Mouse (Mus musculus) midbrain, embryonic 13.5 days (tissue): ENCODE data around the gene Nelfb. TPM values are rescaled to one million over a fixed set of nuclear protein-coding genes. Genes with fewer than 3 reads are reported as not detected.

ENCODE experiments used
- ATAC-seq: fragments of 200-750 bp; cut with Nextera tagmentation; 2 replicates; pipeline ENCODE4 v1.8.0; 2017; ENCODE audit warnings: mild to moderate bottlenecking, moderate TSS enrichment, moderate library complexity
- H3K27ac ChIP-seq: fragments of 300-500 bp; sonication (generic); 2 replicates; pipeline ENCODE4 v1.5.1; 2015; ENCODE audit warnings: inconsistent platforms, mild to moderate bottlenecking, moderate library complexity
- H3K27me3 ChIP-seq: fragments of 300-500 bp; sonication (generic); 2 replicates; pipeline ENCODE4 v1.6.1; 2015; ENCODE audit warnings: mild to moderate bottlenecking, inconsistent platforms
- H3K36me3 ChIP-seq: fragments of 300-500 bp; sonication (generic); 2 replicates; pipeline ENCODE4 v1.6.1; 2015; ENCODE audit warnings: mild to moderate bottlenecking, inconsistent platforms
- H3K4me1 ChIP-seq: fragments of 300-500 bp; sonication (generic); replicated peaks from 2 replicates; pipeline ENCODE4 v1.6.1; 2015; ENCODE audit warnings: inconsistent platforms
- H3K4me2 ChIP-seq: fragments of 300-500 bp; sonication (generic); replicated peaks from 2 replicates; pipeline ENCODE4 v1.6.1; 2015; ENCODE audit warnings: moderate library complexity, mild to moderate bottlenecking, inconsistent platforms
- H3K4me3 ChIP-seq: fragments of 300-500 bp; sonication (generic); replicated peaks from 2 replicates; pipeline ENCODE4 v1.5.1; 2015; ENCODE audit warnings: mild to moderate bottlenecking, inconsistent platforms
- H3K9ac ChIP-seq: fragments of 300-500 bp; sonication (generic); replicated peaks from 2 replicates; pipeline ENCODE4 v1.6.1; 2015; ENCODE audit warnings: mild to moderate bottlenecking, inconsistent platforms
- H3K9me3 ChIP-seq: fragments of 300-500 bp; sonication (generic); 2 replicates; pipeline ENCODE4 v1.6.1; 2016; ENCODE audit warnings: mild to moderate bottlenecking, inconsistent platforms
- WGBS: fragments of 180-500 bp; shearing (Covaris S2); methylation state at CpG from one replicate; pipeline ENCODE4 v1.1.7; 2015; 5-methylcytosine and 5-hydroxymethylcytosine counted together
- polyA plus RNA-seq: library from polyadenylated mRNA; unstranded; fragments of >200 nt; fragmentation: Nextera tagmentation; extraction: Ambion mirVana; gene quantifications from 2 replicates; pipeline ENCODE4 v1.2.1, GENCODE M21; 2015

Nelfb gene
- polyA plus RNA-seq, 1 experiment from 2014 or later = 117 TPM

- H3K36me3 ChIP-seq = no peaks in the 10 kb centered on the region
- no peak overlapping the region for H3K4me3 ChIP-seq
- H3K9ac ChIP-seq = no peak overlapping the region
- H3K4me2 ChIP-seq = 0 out of 2 replicates have a peak overlapping the region, but pooled peaks have one; percentile 33
- no peaks in the 10 kb centered on the region for H3K9me3 ChIP-seq
- no peak overlapping the region for H3K27ac ChIP-seq
- 74% methylated on average over 6 of the region's 6 CpGs for WGBS
- H3K27me3 ChIP-seq = peaks cover 6% of the 10 kb centered on the region; the same call in 1 of the 2 replicates
- peaks cover 12% of the 10 kb centered on the region for H3K4me1 ChIP-seq
- no peak for ATAC-seq
These were observed 17.8 kb upstream of the Nelfb start for GRCm38 (mm10) chr2:25228995-25229530.

DNA sequence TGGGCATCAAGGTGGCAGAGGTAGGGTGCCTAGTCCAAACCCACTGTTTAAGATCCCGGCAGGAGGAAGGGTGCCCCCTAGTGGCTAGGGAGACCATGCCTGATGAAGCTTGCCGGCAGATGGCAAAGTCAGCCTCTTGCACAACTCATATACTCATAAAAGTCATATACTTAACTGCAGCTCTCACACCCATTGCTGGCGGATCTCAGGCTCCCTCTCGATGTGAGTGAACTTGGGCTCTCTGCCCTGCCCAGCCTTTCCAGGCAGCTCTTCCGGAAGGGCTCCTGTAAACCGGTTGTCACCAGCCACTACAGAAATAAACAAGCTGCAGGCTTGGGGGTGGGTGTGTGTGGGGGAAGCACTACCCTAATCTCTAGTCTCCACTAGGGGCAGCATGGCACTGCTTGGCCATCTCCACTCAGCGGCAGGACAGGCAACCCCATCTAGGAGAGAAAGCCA lies 17.2 kb upstream of the Nelfb start:
- no peak for ATAC-seq
- WGBS = under 1% methylated on average over 7 of the region's 7 CpGs

DNA sequence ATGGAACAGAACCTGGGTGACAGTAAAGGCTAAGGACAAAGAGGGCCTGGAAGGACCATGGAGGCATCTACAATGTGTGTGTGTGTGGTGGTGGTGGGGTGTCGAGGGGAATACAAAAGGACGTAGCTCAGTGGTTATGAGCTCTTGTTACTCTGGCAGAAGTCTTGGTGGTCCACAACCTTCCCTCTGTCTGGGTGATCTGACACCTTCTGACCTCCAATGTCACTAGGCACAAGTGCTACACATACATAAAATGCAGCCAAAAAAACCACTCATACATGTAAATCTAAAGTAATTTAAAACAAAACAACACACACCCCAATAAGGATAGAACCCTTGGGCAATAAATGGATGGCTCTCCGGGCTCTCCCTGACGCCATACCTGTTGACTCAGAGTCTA lies 16.1 kb upstream of the Nelfb start:
- Histone ChIP-seq H3K27me3 (no peaks in the 10 kb centered on the region), H3K27ac (no peak overlapping the region), H3K4me1 (peaks cover 23% of the 10 kb centered on the region), H3K36me3 (no peaks in the 10 kb centered on the region), H3K9ac (no peak overlapping the region), H3K9me3 (no peaks in the 10 kb centered on the region), H3K4me2 (no peak overlapping the region), H3K4me3 (no peak overlapping the region)
- whole genome bisulfite sequencing = 93% methylated on average over 4 of the region's 4 CpGs
- no peak for ATAC-seq

More for the DNA sequence above, 17.2 kb upstream of the Nelfb start:
- no peaks in the 10 kb centered on the region for H3K36me3 ChIP-seq
- 0 out of 2 replicates have a peak overlapping the region, but pooled peaks have one; percentile 2 for H3K4me3 ChIP-seq
- peak overlapping the region; percentile 33 for H3K4me2 ChIP-seq
- no peak overlapping the region for H3K9ac ChIP-seq
- H3K27ac ChIP-seq = peak overlapping the region; percentile 49
- peaks cover 5% of the 10 kb centered on the region; the same call in 1 of the 2 replicates for H3K27me3 ChIP-seq
- H3K9me3 ChIP-seq = no peaks in the 10 kb centered on the region
- peaks cover 16% of the 10 kb centered on the region for H3K4me1 ChIP-seq

DNA sequence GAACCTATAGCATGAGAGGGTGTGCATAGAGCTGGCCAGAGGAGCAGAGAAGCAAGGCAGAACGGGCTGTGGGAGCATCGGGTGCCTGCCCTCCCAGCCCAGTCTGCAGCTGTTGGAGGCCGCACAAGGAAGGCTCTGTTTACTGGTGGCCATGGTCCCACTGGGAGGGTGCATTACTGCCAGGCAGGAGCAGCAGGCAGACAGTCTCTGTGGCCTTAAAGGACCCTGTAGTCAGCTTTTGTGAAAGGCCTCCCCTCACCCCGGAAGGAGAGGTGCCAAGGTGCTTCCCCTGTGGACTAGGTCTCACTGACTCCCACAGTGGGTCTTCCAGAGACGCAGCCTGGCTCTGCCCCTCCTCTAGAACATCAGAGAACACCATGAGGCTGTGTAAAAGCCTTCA lies 15.6 kb upstream of the Nelfb start:
- WGBS = 78% methylated on average over 5 of the region's 5 CpGs

DNA sequence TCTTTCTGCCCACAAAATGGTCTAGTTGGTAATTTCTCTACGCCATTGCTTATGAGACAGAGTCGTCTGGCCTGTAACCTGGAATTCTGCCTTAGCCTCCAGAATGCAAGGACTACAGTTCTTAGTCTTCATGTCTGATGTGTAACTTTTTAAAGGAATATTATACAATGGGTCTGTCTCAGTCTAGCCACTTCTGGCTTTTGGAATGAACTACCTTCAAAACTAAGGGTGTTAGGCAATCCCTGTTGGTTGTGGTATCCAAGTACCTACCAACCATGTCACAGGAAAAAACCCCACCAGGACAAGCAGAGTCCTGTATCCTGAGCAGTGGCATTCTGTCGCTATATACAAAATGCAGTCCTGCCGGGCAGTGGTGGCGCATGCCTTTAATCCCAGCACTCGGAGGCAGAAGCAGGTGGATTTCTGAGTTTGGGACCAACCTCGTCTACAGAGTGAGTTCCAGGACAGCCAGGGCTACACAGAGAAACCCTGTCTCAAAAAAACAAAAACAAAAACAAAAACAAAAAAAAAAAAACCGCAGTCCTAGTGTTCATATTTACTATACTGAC lies 14.6 kb upstream of the Nelfb start:
- Histone ChIP-seq H3K9ac (peak overlapping the region; percentile 72; the same call in 1 of the 2 replicates), H3K4me2 (peak overlapping the region; percentile 55), H3K9me3 (no peaks in the 10 kb centered on the region), H3K4me3 (peak overlapping the region; percentile 48; the same call in 1 of the 2 replicates), H3K27ac (peak overlapping the region; percentile 96), H3K36me3 (peaks cover 13% of the 10 kb centered on the region), H3K27me3 (no peaks in the 10 kb centered on the region), H3K4me1 (peaks cover 26% of the 10 kb centered on the region)
- WGBS = 73% methylated on average over 8 of the region's 8 CpGs
- no peak for ATAC-seq

More for the DNA sequence above, 15.6 kb upstream of the Nelfb start:
- Histone ChIP-seq H3K27ac (no peak overlapping the region), H3K4me2 (no peak overlapping the region), H3K4me3 (no peak overlapping the region), H3K27me3 (no peaks in the 10 kb centered on the region), H3K9ac (no peak overlapping the region), H3K9me3 (no peaks in the 10 kb centered on the region), H3K36me3 (peaks cover 5% of the 10 kb centered on the region), H3K4me1 (peaks cover 23% of the 10 kb centered on the region)
- ATAC-seq = no peak

DNA sequence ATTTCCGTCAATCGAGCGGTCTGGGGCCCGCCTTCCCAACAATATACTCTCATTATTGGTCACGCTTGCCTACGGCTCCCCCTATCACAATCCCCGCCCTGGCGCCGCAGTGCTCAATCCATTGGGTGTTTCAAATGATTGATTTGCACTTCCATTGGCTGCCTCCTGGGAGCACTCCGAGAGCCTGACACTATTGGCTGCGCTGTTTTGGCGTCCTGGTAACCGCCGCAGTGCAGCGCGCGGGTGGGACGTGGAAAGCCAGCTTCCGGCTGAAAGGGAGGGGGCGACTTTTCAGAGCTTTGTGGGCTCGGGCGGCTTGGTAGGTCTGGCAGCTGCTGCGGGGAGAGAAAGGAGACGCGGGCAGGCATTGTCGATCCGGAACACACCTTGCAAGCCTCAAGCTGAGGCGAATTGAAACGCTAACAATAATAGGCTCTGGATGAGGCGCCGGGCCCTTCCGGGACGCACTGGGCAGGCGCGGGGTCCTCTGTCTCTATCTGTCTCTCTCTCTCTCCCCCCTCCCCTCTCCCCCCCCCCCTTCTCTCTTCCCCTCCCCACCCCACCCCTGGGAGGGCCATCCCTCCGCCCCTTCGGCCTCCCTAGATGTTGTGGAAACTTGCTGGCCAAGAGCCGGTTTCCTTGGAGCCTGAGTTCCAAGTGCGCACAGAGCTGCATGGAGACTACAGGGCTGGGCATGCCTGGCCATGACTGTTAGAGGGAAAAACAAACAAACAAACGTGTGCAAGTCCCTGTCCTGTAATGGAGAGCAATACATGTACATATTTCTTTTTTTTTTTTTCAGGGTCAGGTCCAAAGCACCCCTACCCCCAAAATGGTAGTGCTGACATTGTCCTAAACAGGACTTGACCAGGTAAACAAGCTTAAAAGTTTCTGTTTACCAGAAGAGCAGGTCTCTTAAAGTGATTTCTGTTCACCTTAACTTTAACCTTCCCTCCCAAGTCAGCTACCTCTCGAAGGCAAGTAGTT lies 13.8 kb upstream of the Nelfb start:
- Histone ChIP-seq H3K4me3 (peak overlapping the region; percentile 48), H3K9me3 (no peaks in the 10 kb centered on the region), H3K27me3 (no peaks in the 10 kb centered on the region), H3K36me3 (peaks cover 13% of the 10 kb centered on the region), H3K4me2 (peak overlapping the region; percentile 55), H3K9ac (peak overlapping the region; percentile 72), H3K27ac (peak overlapping the region; percentile 96), H3K4me1 (peaks cover 26% of the 10 kb centered on the region)
- ATAC-seq = peak; percentile 98
- WGBS = 2% methylated on average over 41 of the region's 41 CpGs

GRCm38 (mm10) chr2:25224492-25224765 lies 13.1 kb upstream of the Nelfb start, which contains the start of gene Tubb4b:
TSS of gene Tubb4b (minus strand) at chr2:25224702.
- Histone ChIP-seq H3K27ac (peak within 1 kb of the TSS; percentile 96), H3K4me2 (peak within 1 kb of the TSS; percentile 98), H3K4me1 (peaks cover 26% of the 10 kb centered on the region), H3K4me3 (peak within 1 kb of the TSS; percentile 89), H3K36me3 (peaks cover 13% of the 10 kb centered on the region), H3K9ac (peak within 1 kb of the TSS; percentile 94), H3K9me3 (no peaks in the 10 kb centered on the region), H3K27me3 (no peaks in the 10 kb centered on the region)
- no peak for ATAC-seq
- WGBS = under 1% methylated on average over 17 of the region's 17 CpGs

DNA sequence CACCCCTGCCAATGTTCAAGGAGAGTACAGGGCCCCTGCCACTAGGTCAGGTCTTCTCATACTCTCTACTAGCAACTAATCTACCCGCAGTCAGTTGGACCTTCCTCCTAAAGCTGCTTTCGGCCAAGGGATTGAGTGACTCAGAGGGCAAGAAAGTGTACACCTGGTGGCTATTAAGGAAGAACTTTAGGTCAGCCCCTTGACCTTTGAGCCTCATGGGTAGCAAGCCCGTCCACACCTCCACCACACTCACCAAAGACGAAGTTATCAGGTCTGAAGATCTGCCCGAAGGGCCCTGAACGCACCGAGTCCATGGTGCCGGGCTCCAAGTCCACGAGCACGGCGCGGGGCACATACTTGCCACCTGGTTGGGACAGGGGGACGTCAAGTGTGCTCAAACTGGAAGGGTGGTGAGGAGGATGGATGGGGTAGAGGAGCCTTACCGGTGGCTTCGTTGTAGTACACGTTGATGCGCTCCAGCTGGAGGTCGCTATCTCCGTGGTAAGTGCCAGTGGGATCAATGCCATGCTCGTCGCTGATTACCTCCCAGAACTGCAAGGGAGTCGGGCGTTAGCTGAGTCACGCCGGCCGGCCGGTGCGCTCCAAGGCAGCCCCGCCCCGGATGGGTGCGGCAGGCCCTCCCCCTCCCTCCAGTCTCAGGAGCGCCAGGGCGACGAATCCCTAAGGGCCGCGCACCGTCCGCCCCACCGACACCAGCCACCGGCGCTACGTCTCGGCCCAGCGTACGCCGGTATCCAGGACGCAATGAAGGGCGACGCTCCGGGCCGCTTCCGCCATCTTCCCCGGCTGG lies 12.6 kb upstream of the Nelfb start:
- Histone ChIP-seq H3K4me2 (peak overlapping the region; percentile 98), H3K9ac (peak overlapping the region; percentile 94), H3K4me1 (peaks cover 24% of the 10 kb centered on the region), H3K36me3 (peaks cover 13% of the 10 kb centered on the region), H3K9me3 (no peaks in the 10 kb centered on the region), H3K27ac (peak overlapping the region; percentile 90), H3K4me3 (peak overlapping the region; percentile 89), H3K27me3 (no peaks in the 10 kb centered on the region)
- WGBS = 3% methylated on average over 47 of the region's 53 CpGs
- no peak; the same call in 1 of the 2 replicates for ATAC-seq

- 72% methylated on average over 5 of the region's 5 CpGs for WGBS
- H3K9ac ChIP-seq = no peak overlapping the region
- no peak for ATAC-seq
- peaks cover 19% of the 10 kb centered on the region for H3K4me1 ChIP-seq
- H3K27ac ChIP-seq = no peak overlapping the region
- no peak overlapping the region for H3K4me2 ChIP-seq
- H3K27me3 ChIP-seq = no peaks in the 10 kb centered on the region
- H3K36me3 ChIP-seq = peaks cover 13% of the 10 kb centered on the region
- H3K4me3 ChIP-seq = no peak overlapping the region
- H3K9me3 ChIP-seq = no peaks in the 10 kb centered on the region
These were observed 10.1 kb upstream of the Nelfb start for GRCm38 (mm10) chr2:25221331-25221772.

DNA sequence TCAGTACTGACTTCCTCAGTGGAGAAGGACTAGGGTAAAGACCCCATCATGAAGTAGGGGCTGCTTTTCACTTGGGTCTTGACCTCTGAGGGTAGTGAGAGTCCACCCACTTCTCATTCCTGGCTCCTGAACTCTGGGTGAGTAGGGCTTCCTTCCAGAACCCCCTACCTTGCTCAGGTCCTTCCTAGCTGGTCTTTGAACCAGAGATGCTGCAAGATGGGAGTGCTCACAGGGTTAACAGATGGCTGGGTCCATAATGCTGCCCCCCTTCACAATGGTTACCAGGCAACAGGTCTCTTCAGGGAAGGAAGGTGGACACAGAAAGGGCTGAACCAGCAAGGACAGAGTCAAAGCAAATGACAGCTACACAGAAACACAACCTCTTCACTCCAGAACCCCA lies 7.2 kb upstream of the Nelfb start, which contains the start of gene Fam166a:
TSS of gene Fam166a (plus strand) at position 301 of the 400 bp plus-strand sequence.
- H3K27me3 ChIP-seq = no peaks in the 10 kb centered on the region
- peaks cover 13% of the 10 kb centered on the region for H3K36me3 ChIP-seq
- no peak within 1 kb of the TSS for H3K4me3 ChIP-seq
- no peaks in the 10 kb centered on the region for H3K9me3 ChIP-seq
- no peak within 1 kb of the TSS for H3K9ac ChIP-seq
- H3K4me2 ChIP-seq = no peak within 1 kb of the TSS
- peaks cover 10% of the 10 kb centered on the region for H3K4me1 ChIP-seq
- H3K27ac ChIP-seq = no peak within 1 kb of the TSS
- no peak for ATAC-seq

GRCm38 (mm10) chr2:25217666-25218065 lies 6.4 kb upstream of the Nelfb start:
- WGBS = 66% methylated on average over 2 of the region's 2 CpGs
- Histone ChIP-seq H3K9ac (no peak overlapping the region), H3K27ac (no peak overlapping the region), H3K4me3 (no peak overlapping the region), H3K4me2 (no peak overlapping the region), H3K27me3 (0 out of 2 replicates have a peak, but pooled peaks cover 6% of the 10 kb centered on the region), H3K9me3 (no peaks in the 10 kb centered on the region), H3K4me1 (peaks cover 4% of the 10 kb centered on the region; the same call in 1 of the 2 replicates), H3K36me3 (peaks cover 13% of the 10 kb centered on the region)
- ATAC-seq = no peak
